Mouse (Mus musculus): ENCODE results near the gene Slc3a2. TPM values are rescaled to one million over a fixed set of nuclear protein-coding genes. Genes with fewer than 3 reads are reported as not detected.

Gene Slc3a2
- 124 and 150 TPM in 2 replicates for total RNA-seq (2017)

DNA sequence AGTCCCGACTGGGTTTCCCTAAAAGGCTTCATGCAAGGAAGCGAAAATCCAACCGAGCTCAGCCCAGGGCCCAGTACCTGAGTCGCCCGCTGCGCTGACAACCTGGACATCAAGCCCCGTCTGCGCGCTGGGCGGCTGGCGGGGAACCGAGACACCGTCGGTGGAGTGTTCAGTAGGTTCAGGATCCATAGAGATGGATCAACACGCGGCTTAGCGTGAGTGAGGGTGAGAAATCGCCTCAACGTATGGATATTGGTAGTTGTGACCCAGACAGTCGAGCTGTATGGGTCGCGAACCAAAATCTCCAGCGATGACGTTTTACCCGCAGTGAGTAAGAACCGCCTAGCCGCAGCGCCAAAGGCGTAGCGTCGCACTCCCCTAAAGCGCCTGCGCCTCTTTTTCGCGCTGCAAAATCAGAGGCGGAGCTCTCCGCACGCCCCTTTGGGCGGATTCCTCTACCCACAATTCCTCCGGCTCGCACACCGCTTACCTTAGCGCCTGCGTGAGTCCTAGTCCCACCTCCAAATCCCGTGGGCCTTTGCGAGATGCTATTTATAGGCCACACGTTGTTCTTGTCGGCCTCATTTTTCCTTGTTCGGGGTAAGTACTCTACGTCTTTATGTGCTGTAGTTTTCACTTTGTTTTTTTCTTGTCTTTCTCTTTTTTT, at the start of gene Slc3a2:
Gene Slc3a2, minus strand, starts transcription at position 463 of the 667 bp plus-strand sequence.
- ATAC-seq (replicated peaks; ENCODE audit: low read depth, poor library complexity, severe bottlenecking), result peak; percentile 84

DNA sequence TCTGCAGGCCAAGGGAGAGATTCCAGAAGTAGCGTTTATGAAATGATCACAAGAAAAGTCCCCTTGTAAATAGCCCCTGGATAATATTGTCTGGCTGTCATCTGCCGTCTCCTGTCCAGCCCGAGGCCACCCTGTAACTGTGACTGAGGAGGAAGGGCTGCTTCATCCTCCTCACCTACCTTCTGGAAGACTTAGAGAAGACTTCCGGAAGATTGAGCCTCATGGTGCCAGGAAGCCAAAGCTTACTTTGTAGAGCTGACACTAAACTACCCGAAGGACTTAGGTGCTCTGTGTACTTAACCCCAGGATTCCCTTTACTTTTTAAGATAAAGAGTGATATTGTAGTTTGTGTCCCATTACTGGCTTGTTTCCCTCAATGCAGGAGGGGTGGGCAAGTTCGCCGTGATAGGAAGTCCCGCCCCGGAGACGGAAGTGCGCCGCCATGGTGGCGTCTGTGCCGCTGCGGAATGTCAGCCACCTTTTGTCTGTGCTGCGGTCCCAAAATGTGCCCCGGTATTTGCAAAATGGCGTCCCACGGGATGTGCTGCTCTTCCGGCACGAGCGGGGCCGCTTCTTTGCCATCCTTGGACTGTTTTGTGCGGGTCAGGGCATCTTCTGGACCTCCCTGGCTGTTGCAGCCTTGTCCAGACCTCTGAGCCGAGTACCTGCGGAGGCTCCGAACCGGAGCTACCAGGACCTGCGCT, 47.5 kb upstream of the Slc3a2 start, which contains the start of gene Tmem223:
Gene Tmem223, plus strand, starts transcription at position 430 of the 704 bp plus-strand sequence.
- ATAC-seq (replicated peaks; ENCODE audit: low read depth, poor library complexity, severe bottlenecking), result peak; percentile 66

DNA sequence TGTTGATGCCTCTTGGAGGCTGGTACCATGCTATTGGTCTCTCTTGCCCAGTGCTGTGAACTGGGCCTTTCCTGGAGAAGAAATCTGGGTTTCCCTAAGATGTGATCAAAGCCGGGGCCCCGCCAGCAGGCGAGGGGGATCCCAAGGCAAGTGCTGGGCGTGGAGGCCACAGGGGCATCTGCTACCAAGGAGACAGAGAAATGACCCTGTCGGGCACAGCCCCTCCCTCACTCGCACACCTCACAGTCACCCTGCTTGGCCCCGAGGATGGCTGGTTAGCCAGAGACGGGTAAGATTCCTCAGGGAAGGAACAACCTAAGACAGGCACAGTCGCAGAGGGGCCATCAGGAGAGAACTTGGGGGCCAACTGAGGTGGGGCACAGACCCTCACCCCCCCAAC, 42.4 kb upstream of the Slc3a2 start:
- ATAC-seq (replicated peaks; ENCODE audit: low read depth, poor library complexity, severe bottlenecking), result no peak

DNA sequence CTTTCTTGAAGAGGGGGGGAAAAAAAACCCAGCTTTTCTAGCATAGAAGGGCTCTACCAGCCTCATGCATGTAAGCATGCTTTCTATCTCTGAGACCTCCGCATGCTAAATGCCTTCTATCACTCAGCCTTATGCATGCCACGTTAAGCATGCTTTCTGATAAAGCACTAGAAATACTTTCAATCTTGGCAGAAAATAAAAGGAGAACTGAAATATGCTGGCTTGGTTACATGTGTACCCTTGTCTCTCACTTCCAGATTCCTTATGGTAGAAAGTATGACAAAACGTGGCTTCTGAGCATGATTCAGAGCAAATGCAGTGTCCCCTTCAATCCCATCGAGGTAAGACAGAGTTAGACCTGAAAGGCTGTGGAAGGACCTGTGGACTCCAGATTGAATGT, 40.1 kb upstream of the Slc3a2 start:
- no peak for ATAC-seq (replicated peaks; ENCODE audit: low read depth, poor library complexity, severe bottlenecking)

DNA sequence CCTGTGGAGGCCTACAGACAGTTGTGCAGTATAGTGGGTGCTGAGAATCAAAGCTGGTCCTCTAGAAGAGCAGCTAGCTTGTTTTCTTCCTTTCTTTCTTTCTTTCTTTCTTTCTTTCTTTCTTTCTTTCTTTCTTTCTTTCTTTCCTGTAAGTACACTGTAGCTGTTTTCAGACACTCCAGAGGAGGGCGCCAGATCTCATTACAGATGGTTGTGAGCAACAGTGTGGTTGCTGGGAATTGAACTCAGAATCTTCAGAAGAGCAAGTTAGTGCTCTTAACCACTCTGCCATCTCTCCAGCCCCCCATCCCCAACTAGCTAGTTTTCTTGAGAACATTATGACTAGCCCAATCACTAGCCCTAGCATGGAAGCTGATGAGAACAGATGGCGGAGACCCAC, 37.6 kb upstream of the Slc3a2 start:
- ATAC-seq (replicated peaks; ENCODE audit: low read depth, poor library complexity, severe bottlenecking), result no peak

DNA sequence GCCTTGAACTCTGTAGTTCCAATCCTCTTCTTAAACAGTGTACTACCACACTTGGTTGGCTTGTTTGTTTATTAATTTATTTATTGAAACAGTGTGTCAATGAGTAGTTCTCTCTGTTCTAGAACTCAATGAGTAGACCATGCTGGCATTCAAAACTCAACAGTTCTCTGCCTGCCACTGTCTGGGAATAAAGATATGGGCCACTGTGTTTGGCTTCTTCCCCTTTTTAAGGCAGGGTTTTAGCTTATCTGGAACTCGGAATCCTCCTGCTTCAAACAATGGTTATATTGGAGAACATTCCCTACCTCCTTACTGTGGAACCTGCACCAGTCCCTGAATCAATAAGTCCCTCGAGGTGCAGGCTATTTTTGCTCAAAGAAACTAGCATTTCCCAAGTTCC, 35.7 kb upstream of the Slc3a2 start:
- ATAC-seq (replicated peaks; ENCODE audit: low read depth, poor library complexity, severe bottlenecking), result 0 out of 2 replicates have a peak, but pooled peaks have one; percentile 23

DNA sequence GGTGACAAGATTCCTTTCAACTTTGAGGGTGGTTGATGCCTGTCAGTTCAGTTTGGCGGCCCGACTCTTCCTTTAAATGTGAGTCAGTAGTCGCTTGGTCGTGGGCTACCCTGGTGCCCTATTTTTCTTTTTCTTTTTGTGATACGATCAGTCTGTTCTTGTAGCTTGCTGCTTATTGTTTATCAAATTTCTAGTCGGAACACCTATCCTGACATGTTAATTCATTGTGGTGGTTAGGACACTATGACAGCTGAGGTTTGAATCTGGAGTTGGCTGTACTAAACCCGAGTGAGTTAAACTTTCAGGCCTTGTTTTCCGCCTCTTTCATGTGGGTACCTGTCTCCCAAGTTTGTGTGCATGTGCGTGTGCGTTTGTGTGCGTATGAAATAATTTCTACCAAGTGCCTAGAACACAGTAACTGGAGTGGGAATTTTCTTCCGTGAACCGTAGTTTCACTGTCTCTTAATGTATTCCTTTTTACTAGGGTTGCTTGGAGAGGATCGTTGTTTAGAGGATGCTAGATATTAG, 34.4 kb upstream of the Slc3a2 start:
- ATAC-seq (replicated peaks; ENCODE audit: low read depth, poor library complexity, severe bottlenecking), result no peak

DNA sequence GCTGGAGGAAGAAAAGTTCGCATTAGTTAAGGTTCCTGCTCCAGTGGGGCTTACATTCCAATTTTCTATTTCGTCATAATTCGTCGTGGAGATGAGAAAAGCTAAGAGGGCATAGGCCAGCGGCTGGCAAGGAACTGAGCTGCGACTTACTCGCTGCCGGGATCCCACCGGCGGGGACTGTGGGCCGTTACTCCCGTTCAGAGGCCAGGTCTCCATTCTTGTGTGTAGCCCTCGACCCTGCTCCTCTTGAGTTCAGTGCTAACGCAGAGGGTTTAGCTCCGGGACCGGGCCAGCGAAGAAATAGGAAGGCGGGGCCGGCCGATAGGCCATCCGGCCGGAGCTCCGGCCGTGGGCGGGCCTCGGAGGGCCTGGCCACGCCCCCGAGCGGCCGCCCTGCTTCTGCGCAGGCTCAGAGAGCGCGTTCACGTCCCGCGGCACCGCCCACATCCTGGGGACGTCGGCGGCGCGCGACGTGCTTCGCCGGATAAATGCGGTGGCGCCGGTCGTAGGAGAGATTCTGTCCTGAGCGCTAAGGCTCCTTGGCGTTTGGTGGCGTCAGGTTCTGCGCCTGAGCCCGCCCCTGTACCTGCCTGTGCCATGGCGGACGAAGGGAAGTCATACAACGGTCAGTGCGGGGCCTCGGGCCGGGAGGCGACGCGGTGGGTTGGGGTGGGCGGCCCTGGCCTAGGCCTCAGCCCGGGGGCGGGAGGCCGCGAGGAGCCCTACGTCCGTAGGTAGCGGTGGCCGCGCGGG, 33.6 kb upstream of the Slc3a2 start, which contains the start of gene Nxf1:
Gene Nxf1, plus strand, starts transcription at position 439 of the 753 bp plus-strand sequence.
- ATAC-seq (replicated peaks; ENCODE audit: low read depth, poor library complexity, severe bottlenecking), result peak; percentile 90

DNA sequence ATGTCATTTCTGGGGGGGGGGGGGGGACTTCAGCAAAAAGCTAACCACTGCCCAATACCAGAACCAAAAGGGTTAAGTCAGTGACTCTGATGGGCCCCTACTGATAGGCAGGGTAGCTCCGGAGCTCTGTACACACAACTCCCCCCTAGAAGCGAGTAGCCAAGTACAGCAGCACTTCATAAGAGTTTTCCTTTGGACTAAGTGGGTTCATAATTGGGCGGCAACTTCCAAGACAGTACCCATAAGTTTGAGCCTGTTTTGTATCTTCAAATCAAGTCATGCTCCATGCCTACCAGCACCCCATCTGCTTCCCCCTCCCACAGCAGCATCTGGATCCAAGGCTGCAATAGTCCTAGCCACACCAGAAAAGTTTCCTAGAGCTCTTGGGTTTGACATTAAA, 32.5 kb upstream of the Slc3a2 start:
- no peak for ATAC-seq (replicated peaks; ENCODE audit: low read depth, poor library complexity, severe bottlenecking)

DNA sequence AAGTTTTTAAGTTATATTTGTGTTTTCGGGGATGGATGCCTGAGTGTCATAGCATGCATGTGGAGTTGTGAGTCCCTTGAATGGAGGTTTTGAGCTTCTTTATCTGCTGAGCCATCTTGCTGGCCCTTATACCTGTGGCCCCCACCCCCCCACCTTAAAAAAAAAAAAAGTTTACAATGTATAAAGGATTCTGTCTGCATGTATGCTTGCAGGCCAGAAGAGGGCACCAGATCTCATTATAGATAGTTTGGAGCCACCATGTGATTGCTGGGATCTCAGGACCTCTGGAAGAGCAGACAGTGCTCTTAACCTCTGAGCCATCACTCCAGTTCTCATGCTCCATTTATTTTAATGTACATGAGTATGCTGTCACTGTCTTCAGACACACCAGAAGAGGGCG, 24.2 kb upstream of the Slc3a2 start:
- ATAC-seq (replicated peaks; ENCODE audit: low read depth, poor library complexity, severe bottlenecking), result no peak

DNA sequence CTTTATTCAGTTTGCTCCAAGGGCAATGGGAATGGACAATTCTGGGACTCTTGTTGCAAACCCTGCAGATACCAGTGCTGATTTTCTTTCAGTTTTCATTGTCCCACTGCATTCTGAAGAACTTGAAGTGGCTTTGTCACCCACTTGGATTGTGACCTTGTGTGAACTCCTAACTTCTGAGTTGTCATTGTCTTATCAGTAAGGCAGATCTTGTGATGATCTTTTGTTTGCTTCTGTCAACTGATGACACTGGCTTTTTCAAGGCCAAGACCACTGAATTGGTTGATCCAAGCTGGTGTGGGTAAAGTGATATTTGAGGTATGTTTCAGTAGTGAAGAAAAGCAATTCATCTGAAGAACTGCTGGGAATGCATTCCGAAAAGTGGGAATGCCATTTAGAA, 22.2 kb upstream of the Slc3a2 start:
- no peak for ATAC-seq (replicated peaks; ENCODE audit: low read depth, poor library complexity, severe bottlenecking)

DNA sequence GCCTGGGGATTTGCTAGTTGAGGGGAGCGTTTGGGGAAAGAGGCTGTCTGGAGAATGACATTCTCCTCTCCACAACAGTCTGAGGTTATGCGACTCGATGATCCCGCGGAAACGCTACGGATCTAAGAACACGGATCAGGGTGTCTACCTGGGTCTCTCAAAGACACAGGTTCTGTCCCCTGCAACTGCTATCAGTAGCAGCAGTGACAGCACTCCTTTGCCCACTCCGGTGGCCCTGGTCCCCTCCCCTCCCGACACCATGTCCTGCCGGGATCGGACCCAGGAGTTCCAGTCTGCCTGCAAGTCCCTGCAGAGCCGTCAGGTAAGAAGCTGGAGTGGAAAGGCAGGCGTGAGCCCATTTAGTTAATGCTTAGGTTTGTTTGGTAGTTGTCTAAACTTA, 19.0 kb upstream of the Slc3a2 start:
- no peak for ATAC-seq (replicated peaks; ENCODE audit: low read depth, poor library complexity, severe bottlenecking)

DNA sequence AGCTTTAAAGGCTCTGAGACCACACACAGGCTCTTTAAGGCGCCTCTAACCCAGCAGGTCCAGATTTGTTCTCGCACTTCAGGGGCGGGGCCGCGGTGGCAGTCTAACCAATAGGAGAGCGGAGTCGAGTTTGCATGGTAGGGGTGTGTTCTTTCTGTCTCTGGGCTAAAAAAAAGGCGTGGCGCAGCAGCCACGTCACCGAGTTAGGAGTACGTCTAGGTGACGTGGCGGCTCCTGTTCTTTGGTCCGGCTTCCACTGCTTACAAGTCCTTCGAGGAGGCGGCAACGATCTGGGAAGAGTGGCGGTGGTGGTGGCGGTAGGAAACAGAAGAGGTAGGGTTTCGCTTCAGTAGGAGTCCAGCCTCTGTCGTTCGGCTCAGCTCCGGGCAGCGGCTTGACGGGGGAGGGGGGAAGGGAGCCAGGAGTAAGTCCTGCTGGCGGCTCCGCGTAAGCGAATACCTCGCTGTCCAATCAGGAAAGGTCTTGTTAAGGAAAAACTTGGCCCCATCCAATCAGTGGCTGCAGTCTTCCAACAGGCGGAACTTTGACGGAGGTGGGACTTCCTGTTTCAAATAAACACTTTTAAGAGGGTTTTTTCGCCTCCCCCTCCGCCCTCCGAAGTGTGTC, 18.2 kb upstream of the Slc3a2 start, which contains the start of gene Stx5a:
Gene Stx5a, plus strand, starts transcription at position 171 of the 627 bp plus-strand sequence.
- peak; percentile 92 for ATAC-seq (replicated peaks; ENCODE audit: low read depth, poor library complexity, severe bottlenecking)

DNA sequence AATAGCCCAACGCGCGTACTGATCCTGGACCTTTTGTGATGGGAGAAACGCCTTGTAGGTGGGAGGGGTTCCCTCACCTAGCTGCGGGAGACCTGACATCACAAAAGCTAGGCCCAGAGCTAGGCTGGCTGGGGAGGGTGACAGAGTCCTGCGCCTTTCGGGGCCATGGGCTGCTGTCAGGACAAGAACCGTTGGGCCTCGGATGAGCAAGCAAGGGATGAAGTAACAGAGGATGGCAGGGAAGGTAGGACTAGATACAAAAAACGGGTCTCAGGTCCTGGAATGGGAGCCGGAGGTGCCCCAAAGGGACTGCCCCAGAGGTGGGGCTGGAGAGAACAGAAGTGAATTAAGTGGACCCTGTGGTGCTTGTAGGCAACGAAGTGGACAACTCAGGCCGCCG, 17.4 kb upstream of the Slc3a2 start, which contains the start of gene 1700092M07Rik:
Gene 1700092M07Rik, plus strand, starts transcription at position 116 of the 400 bp plus-strand sequence.
- ATAC-seq (replicated peaks; ENCODE audit: low read depth, poor library complexity, severe bottlenecking), result no peak

DNA sequence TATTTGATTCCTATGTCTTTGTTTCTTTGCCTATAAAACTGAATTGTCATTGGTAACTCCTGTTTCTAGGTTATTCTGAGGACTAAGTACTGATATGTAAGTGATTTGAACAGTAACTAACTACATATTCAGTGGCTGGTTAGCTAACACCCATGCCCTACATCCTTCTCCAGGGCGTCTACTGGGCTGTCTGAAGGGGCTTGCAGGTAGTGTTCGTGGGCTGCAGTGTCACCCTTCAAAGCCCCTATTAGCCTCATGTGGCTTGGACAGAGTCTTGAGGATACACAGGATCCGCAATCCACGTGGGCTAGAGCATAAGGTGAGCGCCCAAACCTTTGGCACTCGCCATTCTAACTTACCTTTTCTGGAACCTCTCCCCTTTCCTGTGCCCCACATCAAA, 16.5 kb upstream of the Slc3a2 start:
- no peak for ATAC-seq (replicated peaks; ENCODE audit: low read depth, poor library complexity, severe bottlenecking)

DNA sequence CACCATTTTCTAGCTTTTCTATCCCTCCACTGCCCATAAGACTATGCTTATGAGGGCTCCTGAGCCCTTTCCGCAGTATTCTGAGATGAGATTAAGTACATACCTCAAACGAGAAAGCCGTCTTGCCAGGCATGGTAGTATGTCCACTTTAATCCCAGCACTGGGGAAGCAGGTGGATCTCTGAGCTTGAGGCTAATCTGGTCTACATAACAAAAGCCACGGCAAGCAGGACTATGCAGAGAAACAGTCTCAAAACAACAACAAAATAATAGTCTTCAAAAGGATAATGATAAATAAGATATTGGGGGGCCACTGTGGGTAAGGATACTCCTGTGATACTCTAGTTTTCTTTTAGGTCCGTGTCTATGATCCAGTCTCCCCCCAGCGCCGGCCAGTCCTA, 15.7 kb upstream of the Slc3a2 start:
- ATAC-seq (replicated peaks; ENCODE audit: low read depth, poor library complexity, severe bottlenecking), result no peak

DNA sequence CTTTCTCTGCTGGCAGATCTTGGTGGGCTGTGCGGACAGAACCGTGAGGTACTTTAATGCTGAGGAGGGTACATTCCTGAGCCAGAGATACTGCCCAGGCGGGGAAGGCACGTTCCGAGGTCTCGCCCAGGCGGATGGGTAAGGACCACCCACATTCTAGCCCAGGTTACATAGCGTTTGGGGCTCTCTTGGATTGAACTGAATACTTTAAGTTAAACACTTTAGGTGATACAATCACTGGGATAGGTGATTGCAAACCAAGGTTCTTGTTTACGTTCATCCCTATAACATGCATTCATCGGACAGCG, 12.9 kb upstream of the Slc3a2 start:
- no peak for ATAC-seq (replicated peaks; ENCODE audit: low read depth, poor library complexity, severe bottlenecking)

DNA sequence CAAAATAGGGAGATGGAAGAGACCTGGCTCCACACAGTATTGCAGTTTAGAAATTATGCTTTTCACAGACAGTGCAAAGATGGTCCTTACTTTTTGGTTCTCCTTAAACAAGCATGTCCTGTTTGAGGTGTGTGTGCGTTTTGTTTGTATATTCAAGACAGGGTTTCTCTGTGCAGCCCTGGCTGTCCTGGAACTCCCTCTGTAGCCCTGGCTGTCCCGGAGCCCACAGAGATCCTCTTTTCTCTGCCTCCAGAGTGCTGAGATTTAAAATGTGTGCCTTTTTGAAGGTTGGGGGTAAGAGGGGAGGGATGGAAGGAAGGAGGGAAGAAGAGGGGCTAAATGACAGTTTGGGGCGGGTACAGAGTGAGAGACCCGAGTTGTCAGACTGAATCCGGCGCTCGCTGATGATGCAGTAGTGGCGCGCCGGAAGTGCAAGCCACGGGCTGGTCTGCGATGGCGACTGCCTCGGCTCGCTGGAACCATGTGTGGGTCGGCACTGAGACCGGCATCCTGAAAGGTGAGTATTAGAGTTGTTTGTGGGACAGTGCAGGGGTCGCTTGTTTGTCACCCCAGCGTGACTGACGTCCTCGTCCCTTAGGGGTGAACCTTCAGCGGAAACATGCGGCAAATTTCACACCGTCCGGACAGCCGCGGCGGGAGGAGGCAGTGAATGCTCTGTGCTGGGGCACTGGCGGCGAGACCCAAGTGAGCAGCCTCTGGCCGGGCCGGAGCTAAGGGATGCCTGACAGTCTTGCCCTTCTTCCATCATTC, 12.4 kb upstream of the Slc3a2 start, which contains the start of gene Wdr74:
Gene Wdr74, plus strand, starts transcription at position 439 of the 771 bp plus-strand sequence.
- peak; percentile 97 for ATAC-seq (replicated peaks; ENCODE audit: low read depth, poor library complexity, severe bottlenecking)

DNA sequence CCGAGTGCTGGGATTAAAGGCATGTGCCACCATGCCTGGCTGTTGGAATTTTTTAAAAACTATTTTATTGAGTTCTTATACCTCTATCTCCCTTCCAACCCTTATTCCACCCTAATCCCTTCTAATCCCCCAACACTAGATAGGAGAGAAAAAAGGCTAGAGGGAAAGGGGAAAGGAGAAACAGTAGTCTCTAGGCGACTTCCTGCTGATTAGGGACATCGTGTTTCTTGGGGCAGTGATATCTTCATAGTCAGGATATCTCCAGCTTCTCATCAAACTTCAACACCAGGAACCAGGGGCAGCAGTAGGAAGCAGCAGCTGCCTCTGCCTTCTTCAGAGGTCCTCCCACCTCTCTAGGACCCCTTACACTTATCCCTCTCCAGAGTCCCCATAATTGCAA, 11.2 kb upstream of the Slc3a2 start:
- no peak for ATAC-seq (replicated peaks; ENCODE audit: low read depth, poor library complexity, severe bottlenecking)
